Mouse (Mus musculus) heart, adult 2 months (tissue): ENCODE measurements at regions not wholly inside any gene's neighbourhood (a gene's known extent, or its start where the extent isn't known, plus 50 kb on each side); places are given as distances from the start of the nearest gene placed in this dataset.

Experiments
- DNase-seq, 2 experiments: peaks; one replicate each; pipeline ENCODE4 v3.0.0; 2021
- H3K27ac ChIP-seq: fragments of 200-600 bp; 2 replicates; pipeline ENCODE4 v1.8.1; 2022
- H3K27me3 ChIP-seq: fragments of 200-500 bp; 2 replicates; pipeline ENCODE4 v1.6.1; 2012; ENCODE audit warnings: mild to moderate bottlenecking, low read length, inconsistent platforms, mixed read lengths; ENCODE audit not compliant: control insufficient read depth, insufficient read depth
- H3K36me3 ChIP-seq: fragments of 200-500 bp; 2 replicates; pipeline ENCODE4 v1.6.1; 2012; ENCODE audit warnings: low read length, inconsistent platforms; ENCODE audit not compliant: control insufficient read depth, insufficient read depth
- H3K4me1 ChIP-seq: fragments of 200-500 bp; 2 replicates; pipeline ENCODE4 v1.6.1; 2011; ENCODE audit warnings: low read length; ENCODE audit not compliant: control insufficient read depth, insufficient read depth
- H3K4me3 ChIP-seq: fragments of 200-600 bp; 2 replicates; pipeline ENCODE4 v1.8.1; 2022
- H3K79me2 ChIP-seq: fragments of 200-500 bp; replicated peaks from 2 replicates; pipeline ENCODE4 v1.6.1; 2012; ENCODE audit warnings: mild to moderate bottlenecking, inconsistent platforms, low read length, moderate library complexity, mixed read lengths; ENCODE audit not compliant: control insufficient read depth, insufficient read depth
- H3K9ac ChIP-seq: fragments of 200-500 bp; 2 replicates; pipeline ENCODE4 v1.6.1; 2012; ENCODE audit warnings: low read depth, mild to moderate bottlenecking, control low read depth, inconsistent platforms, low read length, mixed read lengths
- CTCF ChIP-seq: fragments of 200-600 bp; IDR thresholded peaks from 2 replicates; pipeline ENCODE4 v1.8.1; 2022; ENCODE audit warnings: antibody characterized with exemption, mild to moderate bottlenecking, moderate library complexity
- EP300 ChIP-seq: fragments of 200-500 bp; IDR thresholded peaks from 2 replicates; pipeline ENCODE4 v1.6.1; 2011; ENCODE audit warnings: low read depth, low read length, control low read depth; ENCODE audit not compliant: insufficient read depth
- POLR2A ChIP-seq: fragments of 200-500 bp; IDR thresholded peaks from 2 replicates; pipeline ENCODE4 v1.6.1; 2011; ENCODE audit warnings: mild to moderate bottlenecking, low read depth, low read length, control low read depth; ENCODE audit not compliant: insufficient read depth
- WGBS: fragments of 180-500 bp; shearing (Covaris S2); methylation state at CpG from one replicate; pipeline ENCODE4 v1.1.7; 2018; 5-methylcytosine and 5-hydroxymethylcytosine counted together
- intact Hi-C: fragments of 180-260 bp; cut with DNase I; formaldehyde crosslinking; loops from one replicate; pipeline ENCODE4 v1.15.1; 2025

DNA sequence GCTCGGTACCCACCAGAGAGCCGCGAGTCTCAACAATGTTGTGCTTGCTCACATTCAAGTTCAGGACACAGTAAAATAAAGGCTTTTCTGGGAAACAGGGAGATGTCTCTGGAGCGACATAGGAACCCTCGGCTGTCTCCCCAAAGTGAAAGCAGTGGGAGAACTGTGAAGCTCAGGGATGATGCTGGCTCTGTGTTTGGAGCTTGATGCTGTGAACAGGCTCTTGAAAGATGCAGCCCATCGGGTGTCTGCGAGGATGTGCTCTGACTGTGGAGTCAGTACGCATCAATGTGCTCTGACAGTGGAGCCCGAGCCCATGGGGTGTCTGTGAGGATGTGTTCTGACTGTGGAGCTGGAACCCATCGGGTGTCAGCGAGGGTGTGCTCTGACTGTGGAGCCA, 210.1 kb downstream of the Cryba4 start:
- 79% methylated on average over 11 of the region's 11 CpGs for WGBS
- H3K9ac ChIP-seq = no peak overlapping the region
- no peaks in the 10 kb centered on the region for H3K4me1 ChIP-seq
- H3K27me3 ChIP-seq = no peaks in the 10 kb centered on the region
- TF ChIP-seq CTCF = no peak
- no peak for TF ChIP-seq POLR2A
- no peak for TF ChIP-seq EP300
- H3K36me3 ChIP-seq = no peaks in the 10 kb centered on the region
- intact Hi-C loops = no loop called here
- DNase-seq = no peak
- no peaks in the 10 kb centered on the region for H3K79me2 ChIP-seq
- H3K4me3 ChIP-seq = no peak overlapping the region
- H3K27ac ChIP-seq = no peak overlapping the region

DNA sequence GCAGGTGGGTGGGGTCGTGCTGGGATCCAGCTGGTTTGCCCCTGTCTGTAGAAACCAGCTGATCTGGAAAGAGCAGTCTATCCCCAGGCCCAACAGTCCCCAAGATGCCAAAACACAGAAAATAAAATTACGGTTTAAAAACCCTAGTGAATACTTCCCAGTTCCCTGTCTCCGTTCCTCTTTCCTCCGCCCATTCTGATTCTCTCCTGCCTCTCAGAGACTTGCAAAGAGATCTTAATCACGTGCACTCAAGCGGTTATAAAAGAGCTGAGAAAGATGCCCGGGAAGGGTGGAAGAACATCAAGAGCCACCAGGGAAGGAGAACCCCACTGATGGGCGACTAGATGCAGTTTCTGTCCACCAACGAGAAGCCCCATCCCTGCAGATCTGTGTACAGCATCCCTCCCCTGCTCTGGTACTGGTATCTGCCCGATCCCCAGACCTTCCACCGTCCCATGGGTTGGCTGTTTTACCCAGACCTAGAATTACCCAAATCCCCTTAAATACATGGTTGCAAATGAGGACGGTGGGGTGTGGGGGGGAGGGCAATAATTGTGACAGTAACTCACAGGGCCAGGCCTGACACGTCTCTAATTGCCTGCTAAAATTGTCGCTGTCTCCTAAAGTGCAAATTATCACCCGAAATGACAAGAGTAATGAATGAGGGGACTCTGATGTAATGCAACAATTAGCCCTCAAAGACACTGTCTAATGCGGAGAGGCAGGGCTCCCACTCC, 202.1 kb downstream of the Cryba4 start:
- peaks cover 2% of the 10 kb centered on the region; the same call in 1 of the 2 replicates for H3K27me3 ChIP-seq
- 38% methylated on average over 16 of the region's 16 CpGs for WGBS

DNA sequence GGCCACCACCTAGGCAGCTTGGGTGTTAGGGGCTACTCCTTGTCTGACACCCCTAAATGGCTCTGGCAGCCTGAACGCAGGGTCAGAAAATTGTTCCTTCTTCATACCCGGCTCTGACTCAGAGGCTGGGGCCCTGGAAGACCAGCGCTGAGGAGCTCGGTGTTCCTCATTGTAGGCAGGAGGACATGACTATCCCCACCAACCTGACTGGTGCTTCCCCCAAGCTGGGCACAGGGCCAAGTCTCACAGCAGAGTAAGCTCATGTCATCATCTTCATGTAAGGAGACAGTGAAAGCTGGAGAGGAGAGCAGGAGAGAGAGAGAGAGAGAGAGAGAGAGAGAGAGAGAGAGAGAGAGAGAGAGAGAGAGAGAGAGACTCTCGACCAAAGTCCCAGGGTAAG, 201.4 kb downstream of the Cryba4 start:
- no peak overlapping the region for H3K27ac ChIP-seq
- no peaks in the 10 kb centered on the region for H3K79me2 ChIP-seq
- H3K4me3 ChIP-seq = no peak overlapping the region
- no peaks in the 10 kb centered on the region for H3K4me1 ChIP-seq
- DNase-seq = no peak
- H3K36me3 ChIP-seq = no peaks in the 10 kb centered on the region
- TF ChIP-seq CTCF (no peak), POLR2A (no peak), EP300 (no peak)
- intact Hi-C loops = no loop called here
- 33% methylated on average over 5 of the region's 5 CpGs for WGBS
- H3K27me3 ChIP-seq = peaks cover 2% of the 10 kb centered on the region; the same call in 1 of the 2 replicates
- no peak overlapping the region for H3K9ac ChIP-seq

More for the DNA sequence above, 202.1 kb downstream of the Cryba4 start:
- no peak for DNase-seq
- Histone ChIP-seq H3K79me2 (no peaks in the 10 kb centered on the region), H3K4me3 (no peak overlapping the region), H3K9ac (no peak overlapping the region), H3K36me3 (no peaks in the 10 kb centered on the region), H3K27ac (no peak overlapping the region), H3K4me1 (no peaks in the 10 kb centered on the region)
- no peak for TF ChIP-seq POLR2A
- TF ChIP-seq EP300 = no peak
- TF ChIP-seq CTCF = no peak
- intact Hi-C loops = no loop called here

DNA sequence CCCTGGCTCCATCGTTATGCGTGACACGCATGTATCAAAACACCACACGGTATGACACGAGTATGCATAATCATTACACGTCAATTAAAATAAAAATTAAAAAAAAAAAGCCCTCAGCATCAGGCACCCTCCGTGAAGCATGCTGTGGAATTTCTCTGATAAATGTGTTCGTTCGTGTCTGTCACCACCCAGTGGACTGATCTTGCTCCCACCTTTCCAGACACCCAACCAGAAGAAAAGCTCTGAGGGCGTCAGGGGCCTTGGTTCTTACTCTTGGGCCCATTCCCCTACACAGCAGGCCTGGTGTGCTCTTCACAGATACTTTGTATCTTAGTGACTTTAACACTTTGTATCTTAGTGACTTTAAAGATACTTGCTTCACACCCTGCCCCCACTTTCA, 200.5 kb downstream of the Cryba4 start:
- no peaks in the 10 kb centered on the region for H3K36me3 ChIP-seq
- H3K79me2 ChIP-seq = no peaks in the 10 kb centered on the region
- peaks cover 3% of the 10 kb centered on the region; the same call in 1 of the 2 replicates for H3K27me3 ChIP-seq
- no peak overlapping the region for H3K27ac ChIP-seq
- TF ChIP-seq EP300 = no peak
- TF ChIP-seq CTCF = no peak
- TF ChIP-seq POLR2A = no peak
- DNase-seq = no peak
- H3K4me1 ChIP-seq = no peaks in the 10 kb centered on the region
- intact Hi-C loops = no loop called here
- no peak overlapping the region for H3K4me3 ChIP-seq
- WGBS = 69% methylated on average over 10 of the region's 10 CpGs
- H3K9ac ChIP-seq = no peak overlapping the region

DNA sequence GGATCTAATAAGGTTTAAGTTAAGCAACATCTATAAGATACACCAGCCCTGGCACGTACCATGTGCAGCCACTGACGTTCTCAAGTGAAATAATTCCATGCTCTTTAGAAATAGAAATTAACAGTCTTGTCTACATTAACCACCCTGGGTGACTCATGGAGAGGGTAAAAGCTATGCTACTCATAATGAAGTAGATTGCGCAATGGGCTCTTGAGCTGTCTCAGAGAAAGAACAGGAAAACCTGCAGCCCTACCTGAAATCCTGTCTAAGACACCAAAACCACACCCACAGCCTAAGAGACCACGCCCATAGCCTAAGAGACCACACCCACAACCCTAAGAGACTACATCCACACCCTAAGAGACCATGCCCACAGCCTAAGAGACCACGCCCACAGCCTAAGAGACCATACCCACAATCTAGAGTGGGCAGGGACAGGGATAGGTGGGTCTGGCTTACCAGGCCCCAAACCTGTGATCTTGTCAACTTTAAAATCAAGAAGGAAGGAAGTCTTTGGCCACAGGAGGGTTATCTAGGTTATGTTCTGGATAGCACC, 198.6 kb downstream of the Cryba4 start:
- intact Hi-C loops = no loop called here
- no peak overlapping the region for H3K9ac ChIP-seq
- DNase-seq = no peak
- no peak overlapping the region for H3K4me3 ChIP-seq
- WGBS = 79% methylated on average over 5 of the region's 5 CpGs
- no peak for TF ChIP-seq POLR2A
- peaks cover 1% of the 10 kb centered on the region; the same call in 1 of the 2 replicates for H3K27me3 ChIP-seq
- no peaks in the 10 kb centered on the region for H3K79me2 ChIP-seq
- H3K4me1 ChIP-seq = no peaks in the 10 kb centered on the region
- H3K27ac ChIP-seq = no peak overlapping the region
- H3K36me3 ChIP-seq = no peaks in the 10 kb centered on the region

DNA sequence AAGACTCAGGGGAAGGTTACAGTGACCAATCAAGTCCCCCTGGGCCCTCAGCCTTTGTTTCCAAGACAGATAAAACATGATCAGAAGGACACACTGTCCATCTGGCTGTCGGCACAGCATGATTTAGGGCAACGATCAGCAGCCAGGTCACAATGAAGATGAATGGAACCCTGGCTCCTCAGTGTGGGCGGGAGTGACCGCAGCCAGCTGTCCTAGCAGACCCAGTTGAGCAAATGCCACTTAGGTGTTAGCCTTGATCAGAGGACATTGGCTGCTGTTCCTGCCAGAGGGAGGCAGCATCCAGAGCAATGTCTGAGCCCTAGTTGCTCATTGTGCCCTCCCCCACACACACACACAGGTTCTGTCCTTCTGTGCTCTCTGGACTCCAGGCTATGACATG, 197.3 kb downstream of the Cryba4 start:
- no peak for DNase-seq
- Histone ChIP-seq H3K27me3 (peaks cover 1% of the 10 kb centered on the region; the same call in 1 of the 2 replicates), H3K9ac (no peak overlapping the region), H3K27ac (no peak overlapping the region), H3K4me3 (no peak overlapping the region), H3K36me3 (no peaks in the 10 kb centered on the region), H3K4me1 (no peaks in the 10 kb centered on the region), H3K79me2 (no peaks in the 10 kb centered on the region)
- 59% methylated on average over 4 of the region's 4 CpGs for WGBS
- intact Hi-C loops = no loop called here
- no peak for TF ChIP-seq EP300
- no peak for TF ChIP-seq POLR2A
- no peak for TF ChIP-seq CTCF
